Mouse (Mus musculus) intestine, embryonic 16.5 days (tissue): Measurements from ENCODE around the gene Ski. TPM values are rescaled to one million over a fixed set of nuclear protein-coding genes. Genes with fewer than 3 reads are reported as not detected.

Experiments
- ATAC-seq: fragments of 200-750 bp; cut with Nextera tagmentation; 2 replicates; pipeline ENCODE4 v1.8.0; 2017; ENCODE audit warnings: moderate TSS enrichment, moderate library complexity
- H3K27ac ChIP-seq: fragments of 300-500 bp; sonication (generic); 2 replicates; pipeline ENCODE4 v1.5.1; 2014; ENCODE audit warnings: mild to moderate bottlenecking, low read length
- H3K27me3 ChIP-seq: fragments of 300-500 bp; sonication (generic); replicated peaks from 2 replicates; pipeline ENCODE4 v1.6.1; 2014; ENCODE audit warnings: low read length, control low read depth, mixed read lengths; ENCODE audit not compliant: control insufficient read depth, insufficient read depth
- H3K36me3 ChIP-seq: fragments of 300-500 bp; sonication (generic); 2 replicates; pipeline ENCODE4 v1.6.1; 2014; ENCODE audit warnings: low read length, control low read depth; ENCODE audit not compliant: control insufficient read depth, insufficient read depth
- H3K4me1 ChIP-seq: fragments of 300-500 bp; sonication (generic); 2 replicates; pipeline ENCODE4 v1.6.1; 2014; ENCODE audit warnings: low read length, control low read depth, mixed read lengths; ENCODE audit not compliant: control insufficient read depth, insufficient read depth
- H3K4me2 ChIP-seq: fragments of 300-500 bp; sonication (generic); 2 replicates; pipeline ENCODE4 v1.6.1; 2014; ENCODE audit warnings: low read depth, low read length, control low read depth
- H3K4me3 ChIP-seq: fragments of 300-500 bp; sonication (generic); 2 replicates; pipeline ENCODE4 v1.5.1; 2014; ENCODE audit warnings: mild to moderate bottlenecking, low read length
- H3K9ac ChIP-seq: fragments of 300-500 bp; sonication (generic); 2 replicates; pipeline ENCODE4 v1.6.1; 2014; ENCODE audit warnings: low read depth, low read length
- H3K9me3 ChIP-seq: fragments of 300-500 bp; sonication (generic); 2 replicates; pipeline ENCODE4 v1.6.1; 2016; ENCODE audit warnings: low read length, control low read depth; ENCODE audit not compliant: control insufficient read depth
- WGBS: fragments of 180-500 bp; shearing (Covaris S2); extraction: QIAGEN DNeasy Blood & Tissue Kit; methylation state at CpG from one replicate; pipeline ENCODE4 v1.1.7; 2014; 5-methylcytosine and 5-hydroxymethylcytosine counted together
- polyA plus RNA-seq: library from polyadenylated mRNA; unstranded; fragments of >200 nt; fragmentation: Nextera tagmentation; extraction: Ambion mirVana; gene quantifications from 2 replicates; pipeline ENCODE4 v1.2.1, GENCODE M21; 2015

Gene Ski
- polyA plus RNA-seq, 1 experiment from 2014 or later = 11.4 TPM

GRCm38 (mm10) chr4:155189711-155190139 lies 32.7 kb downstream of the Ski start:
- no peak overlapping the region for H3K27ac ChIP-seq
- 0 out of 2 replicates have a peak, but pooled peaks have one; percentile 28 for ATAC-seq

DNA sequence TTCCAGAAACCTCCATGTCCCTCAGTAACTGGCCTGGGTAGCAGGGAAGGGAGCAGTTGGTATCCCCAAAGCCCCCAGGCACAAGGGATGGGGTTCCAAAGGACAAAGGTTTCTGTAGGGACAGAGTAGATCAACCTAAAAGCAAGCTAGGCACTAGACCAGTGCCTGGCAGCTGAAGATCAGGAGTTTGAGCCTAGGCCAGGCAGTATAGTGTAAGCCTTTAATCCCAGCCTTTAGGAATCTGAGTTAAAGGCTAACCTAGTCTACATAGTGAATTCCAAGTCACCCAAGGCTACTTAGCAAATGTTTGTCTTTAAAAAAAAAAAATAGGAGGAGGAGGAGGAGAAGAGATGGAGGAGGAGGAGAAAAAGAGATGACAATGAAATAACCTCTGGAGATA lies 33.6 kb downstream of the Ski start:
- Histone ChIP-seq H3K4me1 (peaks cover 81% of the 10 kb centered on the region), H3K27me3 (no peaks in the 10 kb centered on the region)

More at GRCm38 (mm10) chr4:155189711-155190139, 32.7 kb downstream of the Ski start:
- 14% methylated on average over 4 of the region's 4 CpGs for WGBS
- no peak overlapping the region for H3K4me3 ChIP-seq
- H3K9ac ChIP-seq = no peak overlapping the region
- no peaks in the 10 kb centered on the region for H3K9me3 ChIP-seq
- H3K36me3 ChIP-seq = no peaks in the 10 kb centered on the region
- H3K4me2 ChIP-seq = no peak overlapping the region
- no peaks in the 10 kb centered on the region for H3K27me3 ChIP-seq
- H3K4me1 ChIP-seq = peaks cover 75% of the 10 kb centered on the region

DNA sequence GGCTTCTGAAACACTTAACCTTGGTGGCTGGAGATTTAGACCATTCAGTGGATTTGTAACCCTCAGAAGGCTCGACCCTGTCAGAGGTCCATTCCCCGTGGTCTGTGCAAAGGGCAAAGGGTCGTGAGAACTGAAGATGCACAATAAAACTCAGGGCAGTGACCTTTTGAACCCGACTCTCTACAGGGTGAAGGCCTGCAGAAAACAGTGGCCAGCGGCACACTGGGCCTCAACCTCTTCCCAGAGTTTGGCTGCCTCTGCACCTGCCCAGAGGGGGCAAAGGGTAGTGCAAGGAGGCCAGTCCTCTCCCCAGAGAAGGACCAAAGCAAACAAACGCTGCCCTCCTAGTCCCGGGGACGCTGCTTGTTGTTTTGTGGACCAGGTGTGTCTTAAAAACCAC lies 34.1 kb downstream of the Ski start:
- ATAC-seq = no peak
- H3K4me2 ChIP-seq = no peak overlapping the region
- peak overlapping the region; percentile 17 for H3K27ac ChIP-seq
- no peaks in the 10 kb centered on the region for H3K36me3 ChIP-seq
- H3K27me3 ChIP-seq = no peaks in the 10 kb centered on the region
- no peak overlapping the region for H3K4me3 ChIP-seq
- WGBS = 14% methylated on average over 8 of the region's 8 CpGs
- peaks cover 81% of the 10 kb centered on the region for H3K4me1 ChIP-seq
- no peaks in the 10 kb centered on the region for H3K9me3 ChIP-seq
- H3K9ac ChIP-seq = 0 out of 2 replicates have a peak overlapping the region, but pooled peaks have one; percentile 3

More for the DNA sequence above, 33.6 kb downstream of the Ski start:
- H3K9me3 ChIP-seq = no peaks in the 10 kb centered on the region
- peak overlapping the region; percentile 17; the same call in 1 of the 2 replicates for H3K27ac ChIP-seq
- no peaks in the 10 kb centered on the region for H3K36me3 ChIP-seq
- ATAC-seq = no peak
- H3K9ac ChIP-seq = no peak overlapping the region
- H3K4me3 ChIP-seq = no peak overlapping the region
- no peak overlapping the region; the same call in 1 of the 2 replicates for H3K4me2 ChIP-seq

DNA sequence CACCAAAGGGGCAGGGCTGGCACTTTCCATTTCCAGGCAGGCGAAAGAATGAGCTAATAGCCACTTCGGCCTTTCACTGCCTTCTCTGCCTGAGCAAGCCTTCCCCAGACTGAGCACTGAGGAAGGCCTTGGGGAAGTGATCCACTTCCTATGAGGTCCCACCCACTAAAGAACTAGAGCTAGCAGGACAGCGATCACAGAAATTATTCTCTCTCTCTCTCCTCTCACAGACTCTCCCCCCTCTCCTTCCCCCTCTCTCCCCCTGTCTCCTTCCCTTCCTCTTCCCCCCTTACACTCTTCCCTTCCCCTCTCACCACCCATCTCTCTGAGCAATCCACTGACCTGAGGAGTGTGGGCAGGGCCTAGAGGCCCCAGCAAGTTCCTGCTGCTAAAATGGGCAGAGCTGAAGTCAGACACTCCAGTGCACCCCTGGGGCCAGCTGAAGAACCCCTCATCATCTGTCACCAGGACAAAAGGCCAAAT lies 35.2 kb downstream of the Ski start:
- Histone ChIP-seq H3K9me3 (no peaks in the 10 kb centered on the region), H3K9ac (no peak overlapping the region), H3K4me3 (no peak overlapping the region), H3K4me1 (peaks cover 80% of the 10 kb centered on the region), H3K27me3 (no peaks in the 10 kb centered on the region), H3K4me2 (no peak overlapping the region), H3K36me3 (no peaks in the 10 kb centered on the region), H3K27ac (peak overlapping the region; percentile 39)
- peak; percentile 27; the same call in 1 of the 2 replicates for ATAC-seq
- 44% methylated on average over 3 of the region's 3 CpGs for WGBS

DNA sequence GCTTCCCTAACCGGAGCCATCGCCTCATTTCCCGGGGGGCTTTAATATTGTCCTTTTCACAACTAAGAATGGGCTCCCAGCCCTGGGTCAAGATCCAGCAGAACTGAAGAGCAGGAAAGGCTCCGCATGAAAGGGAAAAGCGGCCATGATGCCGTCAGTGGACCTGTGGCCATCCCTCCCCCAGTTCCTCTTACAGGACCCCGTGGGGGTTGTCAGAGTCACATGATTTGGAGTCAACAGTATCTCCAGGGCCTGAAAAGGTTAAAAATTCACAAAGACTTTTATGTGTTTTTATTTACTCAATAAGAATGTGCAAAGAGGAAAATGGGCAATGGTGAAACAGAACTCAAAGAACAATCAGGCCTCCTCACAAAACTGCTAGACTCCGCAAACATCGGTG lies 36.5 kb downstream of the Ski start:
- WGBS = 84% methylated on average over 9 of the region's 9 CpGs
- H3K4me1 ChIP-seq = peaks cover 74% of the 10 kb centered on the region
- no peak overlapping the region for H3K9ac ChIP-seq
- H3K36me3 ChIP-seq = no peaks in the 10 kb centered on the region
- no peaks in the 10 kb centered on the region for H3K27me3 ChIP-seq
- no peak overlapping the region for H3K27ac ChIP-seq
- no peak for ATAC-seq
- H3K9me3 ChIP-seq = no peaks in the 10 kb centered on the region
- H3K4me3 ChIP-seq = no peak overlapping the region
- no peak overlapping the region for H3K4me2 ChIP-seq

DNA sequence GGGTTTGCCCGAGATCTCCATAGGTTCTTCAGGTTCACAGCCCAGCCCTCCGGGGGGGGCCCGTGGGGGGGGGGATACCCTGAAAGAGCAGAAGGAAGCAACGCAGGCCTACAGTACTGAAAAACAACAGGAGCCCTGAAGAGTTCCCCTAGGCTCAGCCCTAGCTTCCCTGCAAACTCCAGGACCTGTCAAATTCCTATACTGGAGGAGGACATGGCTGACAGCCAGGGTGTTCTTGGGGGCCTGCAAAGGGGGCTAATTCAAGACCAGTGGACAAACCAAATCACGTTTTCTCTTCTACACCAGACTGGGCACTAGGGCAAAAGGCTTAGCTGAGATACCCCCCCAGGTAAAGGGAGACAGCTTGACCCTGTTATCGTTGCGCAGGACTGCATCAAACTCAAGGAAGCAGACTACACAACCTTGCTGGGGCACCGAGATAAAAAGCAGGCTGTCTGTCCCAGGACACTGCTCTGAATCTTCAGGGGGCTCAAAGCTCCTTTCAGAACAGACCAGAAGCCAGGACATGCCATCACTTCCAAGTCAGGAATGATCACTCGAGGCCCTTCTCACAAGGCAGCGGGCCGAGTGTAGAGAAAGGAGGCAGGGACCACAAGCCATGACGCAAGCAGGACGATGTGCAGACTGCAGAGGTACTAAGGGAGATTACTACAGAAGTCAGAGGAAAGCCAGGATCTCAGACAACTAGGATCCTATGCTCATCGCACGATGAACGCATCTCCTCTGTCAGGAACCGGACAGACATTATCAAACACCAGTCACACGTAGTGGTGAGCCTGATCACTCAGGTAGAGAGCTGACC lies 37.9 kb downstream of the Ski start:
- H3K9ac ChIP-seq = no peak overlapping the region
- H3K4me2 ChIP-seq = no peak overlapping the region
- 51% methylated on average over 18 of the region's 18 CpGs for WGBS
- peaks cover 64% of the 10 kb centered on the region for H3K4me1 ChIP-seq
- no peaks in the 10 kb centered on the region for H3K27me3 ChIP-seq
- peak; percentile 34; the same call in 1 of the 2 replicates for ATAC-seq
- peak overlapping the region; percentile 36 for H3K27ac ChIP-seq
- no peak overlapping the region for H3K4me3 ChIP-seq
- no peaks in the 10 kb centered on the region for H3K9me3 ChIP-seq
- H3K36me3 ChIP-seq = no peaks in the 10 kb centered on the region

- H3K27me3 ChIP-seq = no peaks in the 10 kb centered on the region
- no peak overlapping the region for H3K4me3 ChIP-seq
- no peak overlapping the region for H3K27ac ChIP-seq
- H3K36me3 ChIP-seq = no peaks in the 10 kb centered on the region
- no peak overlapping the region for H3K4me2 ChIP-seq
- peaks cover 64% of the 10 kb centered on the region for H3K4me1 ChIP-seq
- H3K9ac ChIP-seq = no peak overlapping the region
- ATAC-seq = no peak
- 81% methylated on average over 7 of the region's 7 CpGs for WGBS
- no peaks in the 10 kb centered on the region for H3K9me3 ChIP-seq
Measured at GRCm38 (mm10) chr4:155183201-155183600, 39.2 kb downstream of the Ski start.

- H3K36me3 ChIP-seq = no peaks in the 10 kb centered on the region
- H3K27ac ChIP-seq = peak overlapping the region; percentile 80
- peak; percentile 46 for ATAC-seq
- no peaks in the 10 kb centered on the region for H3K27me3 ChIP-seq
- H3K4me1 ChIP-seq = peaks cover 70% of the 10 kb centered on the region
- H3K4me3 ChIP-seq = no peak overlapping the region
- H3K9me3 ChIP-seq = no peaks in the 10 kb centered on the region
- WGBS = 29% methylated on average over 3 of the region's 3 CpGs
- peak overlapping the region; percentile 22; the same call in 1 of the 2 replicates for H3K4me2 ChIP-seq
- H3K9ac ChIP-seq = no peak overlapping the region
Measured at GRCm38 (mm10) chr4:155178981-155179512, 43.3 kb downstream of the Ski start.

DNA sequence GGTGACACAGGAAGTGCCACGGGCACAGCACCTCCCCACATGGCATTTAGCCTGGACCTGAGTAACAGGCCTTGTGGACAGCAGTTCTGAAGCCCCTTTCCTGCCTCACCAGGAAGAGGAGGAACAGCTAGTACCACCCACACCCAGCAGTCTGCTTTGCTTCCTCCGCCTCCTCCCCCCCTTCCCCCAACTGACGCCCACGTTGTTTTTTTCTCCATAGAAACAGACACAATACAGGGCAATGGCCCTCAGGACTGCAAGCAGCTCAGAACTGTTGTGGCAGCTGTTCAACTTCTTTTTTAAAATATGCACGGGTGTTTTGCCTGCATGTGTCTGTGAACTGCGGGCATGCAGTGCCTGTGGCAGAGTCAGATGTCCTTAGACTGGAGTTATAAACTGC lies 44.1 kb downstream of the Ski start:
- Histone ChIP-seq H3K36me3 (no peaks in the 10 kb centered on the region), H3K27me3 (no peaks in the 10 kb centered on the region), H3K9me3 (no peaks in the 10 kb centered on the region), H3K4me1 (peaks cover 73% of the 10 kb centered on the region), H3K27ac (peak overlapping the region; percentile 80), H3K4me2 (peak overlapping the region; percentile 22; the same call in 1 of the 2 replicates), H3K9ac (peak overlapping the region; percentile 1; the same call in 1 of the 2 replicates), H3K4me3 (no peak overlapping the region)
- 20% methylated on average over 6 of the region's 6 CpGs for WGBS
- ATAC-seq = peak; percentile 30; the same call in 1 of the 2 replicates
